Mouse (Mus musculus) liver, embryonic 16.5 days (tissue): ENCODE results near the gene Rnasek. TPM values are rescaled to one million over a fixed set of nuclear protein-coding genes. Genes with fewer than 3 reads are reported as not detected.

Experiments used
- ATAC-seq: fragments of 200-750 bp; cut with Nextera tagmentation; 2 replicates; pipeline ENCODE4 v1.8.0; 2017; ENCODE audit warnings: low read depth, mild to moderate bottlenecking, moderate number of reproducible peaks, moderate library complexity
- H3K27ac ChIP-seq: fragments of 300-500 bp; sonication (generic); 2 replicates; pipeline ENCODE4 v1.5.1; 2014; ENCODE audit warnings: mild to moderate bottlenecking, low read length
- H3K27me3 ChIP-seq: fragments of 300-500 bp; sonication (generic); 2 replicates; pipeline ENCODE4 v1.6.1; 2014; ENCODE audit warnings: low read depth, low read length, mixed read lengths; ENCODE audit not compliant: control insufficient read depth, insufficient read depth
- H3K36me3 ChIP-seq: fragments of 300-500 bp; sonication (generic); 2 replicates; pipeline ENCODE4 v1.6.1; 2014; ENCODE audit warnings: mild to moderate bottlenecking; ENCODE audit not compliant: control insufficient read depth, insufficient read depth
- H3K4me1 ChIP-seq: fragments of 300-500 bp; sonication (generic); 2 replicates; pipeline ENCODE4 v1.6.1; 2014; ENCODE audit warnings: low read depth, low read length, mixed read lengths; ENCODE audit not compliant: control insufficient read depth
- H3K4me2 ChIP-seq: fragments of 300-500 bp; sonication (generic); 2 replicates; pipeline ENCODE4 v1.6.1; 2014; ENCODE audit warnings: low read depth, low read length, mixed read lengths
- H3K4me3 ChIP-seq: fragments of 300-500 bp; sonication (generic); 2 replicates; pipeline ENCODE4 v1.5.1; 2014; ENCODE audit warnings: low read depth, mild to moderate bottlenecking, low read length
- H3K9ac ChIP-seq: fragments of 300-500 bp; sonication (generic); 2 replicates; pipeline ENCODE4 v1.6.1; 2014; ENCODE audit warnings: low read depth, low read length
- H3K9me3 ChIP-seq: fragments of 300-500 bp; sonication (generic); replicated peaks from 2 replicates; pipeline ENCODE4 v1.6.1; 2016; ENCODE audit warnings: low read length; ENCODE audit not compliant: control insufficient read depth
- WGBS: fragments of 180-500 bp; shearing (Covaris S2); extraction: QIAGEN DNeasy Blood & Tissue Kit; methylation state at CpG from one replicate; pipeline ENCODE4 v1.1.7; 2014; ENCODE audit not compliant: insufficient replicate concordance; 5-methylcytosine and 5-hydroxymethylcytosine counted together
- polyA plus RNA-seq: library from polyadenylated mRNA; unstranded; fragments of >200 nt; fragmentation: Nextera tagmentation; extraction: Ambion mirVana; gene quantifications from 2 replicates; pipeline ENCODE4 v1.2.1, GENCODE M21; 2015

Rnasek gene
- polyA plus RNA-seq, 1 experiment from 2014 or later, result 159 TPM

DNA sequence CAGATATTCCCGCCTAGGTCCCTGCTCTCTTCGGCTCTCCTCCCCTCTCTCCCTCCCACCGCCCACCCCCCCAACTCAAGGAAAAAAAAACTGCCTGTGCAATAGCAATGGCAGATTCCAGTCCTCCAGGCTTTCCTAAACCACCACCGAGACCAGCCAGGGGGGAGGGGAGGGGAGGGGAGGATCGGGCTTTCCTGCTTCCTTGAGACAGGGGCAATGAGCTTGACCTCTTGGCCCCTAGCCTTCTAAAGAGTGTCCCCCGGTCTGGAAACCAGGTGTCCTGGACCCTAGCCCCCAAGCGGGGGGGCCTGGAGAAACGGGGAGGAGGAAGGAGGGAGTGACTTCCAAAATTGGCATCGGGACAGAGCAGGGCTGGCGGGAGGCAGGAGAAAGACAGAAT, 7.1 kb downstream of the Rnasek start:
- H3K9me3 ChIP-seq, result no peaks in the 10 kb centered on the region
- peaks cover 21% of the 10 kb centered on the region for H3K27me3 ChIP-seq
- 0 out of 2 replicates have a peak overlapping the region, but pooled peaks have one; percentile 7 for H3K4me3 ChIP-seq
- no peaks in the 10 kb centered on the region for H3K36me3 ChIP-seq
- WGBS, result 26% methylated on average over 9 of the region's 10 CpGs
- peaks cover 55% of the 10 kb centered on the region for H3K4me1 ChIP-seq
- H3K4me2 ChIP-seq, result peak overlapping the region; percentile 28; the same call in 1 of the 2 replicates
- no peak overlapping the region for H3K27ac ChIP-seq
- ATAC-seq, result no peak
- no peak overlapping the region for H3K9ac ChIP-seq

- Histone ChIP-seq H3K9ac (peak overlapping the region; percentile 35; the same call in 1 of the 2 replicates), H3K27me3 (peaks cover 34% of the 10 kb centered on the region), H3K4me3 (peak overlapping the region; percentile 42), H3K27ac (no peak overlapping the region), H3K36me3 (no peaks in the 10 kb centered on the region), H3K4me1 (peaks cover 54% of the 10 kb centered on the region), H3K4me2 (peak overlapping the region; percentile 69), H3K9me3 (no peaks in the 10 kb centered on the region)
- peak; percentile 59 for ATAC-seq
- WGBS, result under 1% methylated on average over 32 of the region's 32 CpGs
Measured at GRCm38 (mm10) chr11:70230239-70230727, 9.4 kb downstream of the Rnasek start.

GRCm38 (mm10) chr11:70229260-70230010, 10.2 kb downstream of the Rnasek start, which contains the start of gene Bcl6b:
Gene Bcl6b, minus strand, starts transcription at chr11:70229798.
- Histone ChIP-seq H3K4me1 (peaks cover 48% of the 10 kb centered on the region), H3K4me3 (peak within 1 kb of the TSS; percentile 50), H3K9ac (peak within 1 kb of the TSS; percentile 46), H3K27ac (0 out of 2 replicates have a peak within 1 kb of the TSS, but pooled peaks have one; percentile 25), H3K36me3 (no peaks in the 10 kb centered on the region), H3K4me2 (peak within 1 kb of the TSS; percentile 69), H3K27me3 (peaks cover 34% of the 10 kb centered on the region), H3K9me3 (no peaks in the 10 kb centered on the region)
- ATAC-seq, result no peak; the same call in 1 of the 2 replicates
- WGBS, result 2% methylated on average over 39 of the region's 39 CpGs

DNA sequence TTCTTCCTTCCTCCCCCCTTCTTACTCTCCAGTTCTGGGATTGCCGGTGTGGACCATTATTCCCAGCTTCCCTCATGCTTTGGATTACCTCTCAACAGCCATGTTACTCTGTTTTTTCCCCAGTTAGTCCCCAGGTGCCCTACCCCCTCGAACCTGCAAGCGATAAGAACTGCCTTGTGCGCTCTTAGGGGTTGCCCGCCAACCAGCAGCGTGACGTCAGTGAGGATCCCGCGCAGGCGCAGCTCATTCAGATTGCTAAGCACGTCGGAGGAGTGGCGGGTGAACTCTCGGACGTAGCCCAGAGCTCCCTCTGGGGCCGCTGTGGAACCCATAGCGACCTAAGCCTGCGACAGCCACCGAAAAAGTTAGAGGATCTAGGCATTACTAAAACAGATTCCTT, 10.8 kb downstream of the Rnasek start:
- ATAC-seq, result peak; percentile 80

DNA sequence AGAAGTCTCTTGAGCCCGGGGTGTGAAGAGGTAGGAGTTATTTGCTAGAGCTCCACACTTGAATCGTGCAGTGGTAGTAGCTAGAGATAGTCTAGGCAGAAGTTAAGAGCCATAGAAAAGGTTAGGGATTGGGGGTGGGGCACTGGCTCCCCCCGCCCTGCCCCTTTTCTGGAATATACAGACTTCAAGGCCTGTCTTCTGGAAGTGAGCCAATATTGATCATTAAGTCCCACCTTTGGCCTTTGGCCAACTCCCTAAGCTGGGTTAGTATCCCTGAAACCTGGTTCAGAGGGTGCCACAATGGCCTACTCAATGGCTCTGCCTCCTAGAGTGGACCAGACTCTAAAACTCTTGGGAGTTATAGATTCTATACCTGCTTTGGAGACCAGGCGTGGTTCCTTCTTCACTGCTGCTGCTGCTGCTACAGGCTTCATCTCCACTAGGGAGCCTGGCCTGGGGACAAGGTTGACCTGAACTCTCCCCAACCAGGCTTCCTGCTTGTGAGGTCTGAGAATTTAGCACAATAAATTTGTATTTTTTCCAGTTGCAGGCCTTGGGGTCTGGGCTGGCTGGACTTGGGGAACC, 11.9 kb downstream of the Rnasek start:
- 61% methylated on average over 4 of the region's 4 CpGs for WGBS
- Histone ChIP-seq H3K27ac (no peak overlapping the region), H3K27me3 (peaks cover 34% of the 10 kb centered on the region), H3K4me2 (no peak overlapping the region), H3K9ac (no peak overlapping the region), H3K9me3 (no peaks in the 10 kb centered on the region), H3K4me3 (no peak overlapping the region), H3K4me1 (peaks cover 58% of the 10 kb centered on the region), H3K36me3 (no peaks in the 10 kb centered on the region)
- ATAC-seq, result no peak

More for the DNA sequence above, 10.8 kb downstream of the Rnasek start:
- H3K4me2 ChIP-seq, result peak overlapping the region; percentile 69
- H3K27me3 ChIP-seq, result peaks cover 34% of the 10 kb centered on the region
- H3K27ac ChIP-seq, result no peak overlapping the region
- H3K9me3 ChIP-seq, result no peaks in the 10 kb centered on the region
- peak overlapping the region; percentile 46 for H3K9ac ChIP-seq
- peaks cover 51% of the 10 kb centered on the region for H3K4me1 ChIP-seq
- WGBS, result 2% methylated on average over 19 of the region's 19 CpGs
- no peaks in the 10 kb centered on the region for H3K36me3 ChIP-seq
- H3K4me3 ChIP-seq, result peak overlapping the region; percentile 50

- Histone ChIP-seq H3K27ac (no peak overlapping the region), H3K36me3 (no peaks in the 10 kb centered on the region), H3K9ac (no peak overlapping the region), H3K4me1 (peaks cover 65% of the 10 kb centered on the region), H3K9me3 (no peaks in the 10 kb centered on the region), H3K27me3 (peaks cover 34% of the 10 kb centered on the region), H3K4me3 (no peak overlapping the region; the same call in 1 of the 2 replicates), H3K4me2 (peak overlapping the region; percentile 50)
- 42% methylated on average over 5 of the region's 5 CpGs for WGBS
- ATAC-seq, result no peak
Measured at GRCm38 (mm10) chr11:70227126-70227525, 12.5 kb downstream of the Rnasek start.

- no peak for ATAC-seq
- H3K27ac ChIP-seq, result no peak overlapping the region
Measured at GRCm38 (mm10) chr11:70226602-70226890, 13.1 kb downstream of the Rnasek start.

DNA sequence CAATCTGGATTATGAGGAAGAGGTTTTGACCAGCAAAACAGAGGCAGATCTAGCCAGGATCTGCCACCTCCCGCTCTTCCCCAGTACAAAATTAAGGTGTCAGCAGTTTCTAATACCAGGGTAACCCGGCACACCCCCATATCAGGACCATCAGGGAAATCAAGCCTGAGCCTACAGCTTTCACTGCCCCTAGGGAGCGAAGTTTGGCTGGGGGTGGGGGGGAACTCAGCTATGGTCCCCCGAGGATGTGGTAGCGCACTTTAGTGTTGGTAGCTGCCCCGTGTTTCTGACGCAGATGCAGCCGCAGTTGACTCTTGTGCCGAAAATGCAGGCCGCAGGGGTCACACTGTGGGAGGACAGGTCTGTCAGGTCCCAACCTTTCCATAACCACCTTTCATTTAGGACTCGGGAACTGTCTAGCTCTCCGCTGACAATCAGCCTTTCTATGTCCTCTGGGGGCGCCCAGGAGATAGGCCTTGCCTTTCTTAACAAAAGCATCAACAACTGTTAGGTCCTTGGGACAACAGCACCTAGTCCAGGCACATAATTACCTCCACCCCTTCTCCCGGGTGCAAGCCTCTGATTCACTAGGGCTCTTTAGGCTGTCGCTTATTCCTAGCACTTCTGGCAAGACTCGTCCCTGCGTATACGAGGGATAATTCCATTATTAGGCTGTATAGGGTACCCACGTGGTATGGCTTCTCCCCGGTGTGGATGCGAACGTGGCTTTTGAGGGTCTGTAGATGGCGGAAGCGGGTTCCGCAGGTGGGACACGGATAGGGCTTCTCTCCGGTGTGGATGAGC, 13.6 kb downstream of the Rnasek start:
- Histone ChIP-seq H3K27ac (no peak overlapping the region), H3K36me3 (no peaks in the 10 kb centered on the region), H3K4me3 (peak overlapping the region; percentile 27), H3K27me3 (peaks cover 34% of the 10 kb centered on the region), H3K4me1 (peaks cover 67% of the 10 kb centered on the region), H3K4me2 (peak overlapping the region; percentile 50), H3K9me3 (no peaks in the 10 kb centered on the region), H3K9ac (no peak overlapping the region)
- WGBS, result 44% methylated on average over 27 of the region's 27 CpGs
- no peak for ATAC-seq

More at GRCm38 (mm10) chr11:70226602-70226890, 13.1 kb downstream of the Rnasek start:
- H3K4me1 ChIP-seq, result peaks cover 67% of the 10 kb centered on the region
- peak overlapping the region; percentile 27 for H3K4me3 ChIP-seq
- no peaks in the 10 kb centered on the region for H3K9me3 ChIP-seq
- H3K4me2 ChIP-seq, result peak overlapping the region; percentile 50
- no peak overlapping the region for H3K9ac ChIP-seq
- 31% methylated on average over 18 of the region's 18 CpGs for WGBS
- no peaks in the 10 kb centered on the region for H3K36me3 ChIP-seq
- peaks cover 34% of the 10 kb centered on the region for H3K27me3 ChIP-seq
